Mouse (Mus musculus): ENCODE data around the gene Eif2ak4.

GRCm38 (mm10) chr2:118522265-118522664 is 133.8 kb downstream of the Eif2ak4 start:
- TF ChIP-seq CTCF (IDR thresholded peaks at IDR 0.05; ENCODE audit: low read depth) (no peak), EP300 (optimal IDR thresholded peaks at IDR 0.05) (no peak)
